8 mouse cellular contexts compared by ENCODE assay signal in the genomic region with DNA sequence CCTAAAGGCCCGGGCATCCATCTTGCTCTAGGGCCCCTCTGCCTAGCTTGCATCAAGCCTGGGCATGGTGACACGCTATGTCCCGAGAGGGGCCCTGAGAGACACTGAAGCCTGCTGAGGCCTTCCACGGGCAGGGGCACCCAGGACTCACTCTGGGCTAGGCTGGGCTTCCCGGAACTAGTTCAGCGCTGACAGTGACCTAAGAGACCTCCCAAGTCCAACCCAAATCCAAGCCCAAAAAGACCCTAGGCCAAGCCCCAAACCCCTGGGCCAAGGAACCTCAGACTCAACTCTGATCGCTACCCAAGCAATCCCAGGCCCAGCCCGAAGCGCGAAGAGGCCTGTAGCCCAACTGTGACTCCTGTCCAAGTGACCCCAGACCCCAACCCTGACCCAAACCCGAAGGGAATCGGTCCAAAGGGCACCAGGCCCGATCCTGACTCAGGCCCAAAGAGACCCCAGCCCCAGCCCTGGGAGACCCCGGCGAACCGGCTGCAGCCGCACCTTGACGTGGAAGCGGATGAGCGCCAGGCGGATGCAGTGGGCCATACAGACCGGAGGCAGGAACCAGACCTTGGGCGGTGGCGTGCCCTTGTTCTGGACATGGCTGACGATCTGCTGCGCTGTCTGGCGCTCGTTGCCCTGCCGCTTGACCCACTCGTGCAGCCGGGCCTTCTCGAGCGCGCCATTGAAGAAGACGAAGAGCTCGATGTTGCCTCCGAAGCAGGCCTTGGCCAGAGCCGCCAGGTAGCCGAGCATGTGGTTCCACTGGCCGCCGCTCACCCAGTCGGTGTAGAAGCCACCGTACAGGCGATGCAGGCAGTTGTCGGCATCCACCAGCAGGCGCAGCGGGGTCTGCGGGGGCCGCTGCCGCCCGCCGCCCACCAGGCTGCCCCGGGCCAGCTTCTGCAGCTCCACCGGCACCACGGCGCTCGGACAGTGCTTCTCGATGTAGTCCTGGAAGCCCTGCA. TPM values are rescaled to one million over a fixed set of nuclear protein-coding genes. Genes with fewer than 3 reads are reported as not detected.
DNase-seq lines count a peak whose midpoint lies in the region; ATAC-seq lines count a peak whose summit lies in the region.

No protein-coding gene starts in this region.

- intact Hi-C loops in left cerebral cortex, postnatal 10 days (cut with DNase I) = no loop called here

- ATAC-seq in megakaryocyte progenitor cell, adult 5-6 weeks (replicated peaks; ENCODE audit: poor library complexity) = peak; percentile 12; the same call in 1 of the 2 replicates
- no peak for ATAC-seq in monocyte, adult 5-6 weeks (replicated peaks; ENCODE audit: insufficient number of reproducible peaks, low FRiP score, low TSS enrichment, poor library complexity, severe bottlenecking)

- DNase-seq in adrenal gland, adult 2 months = peak; percentile 76
- peak; percentile 59 for DNase-seq in embryo, embryonic 10 days (ENCODE audit: low spot score)
- DNase-seq in gastrocnemius, postnatal 10 days = peak; percentile 51
- DNase-seq in induced T-regulatory cell, adult 2 months (ENCODE audit: low read depth) = peak; percentile 75
- peak; percentile 34 to 72 for DNase-seq in left cerebral cortex, postnatal 10 days (ENCODE audit: extremely low spot score in 1 of 2, low spot score in 2 of 2)
- peak; percentile 51 for DNase-seq in right cerebral cortex, postnatal 4 days

RNA-seq across cellular contexts. Expression of a gene that starts 0.7 kb away (rescaled TPM):
- total RNA-seq in adrenal gland, adult 2 months (2021) = 100 to 1,000 TPM; 160 to 173 TPM
- polyA plus RNA-seq in adrenal gland, adult 2 months (2012; rRNA removed) = 76.8 and 86.1 TPM in 2 replicates
- 100 to 1,000 TPM in 1 of 2 experiments, 10 to 100 TPM in 1; 96.4 to 101 TPM for total RNA-seq in gastrocnemius, postnatal 10 days (2021)
- 10 to 100 TPM; 95.2 to 96.8 TPM for total RNA-seq in left cerebral cortex, postnatal 10 days (2021)
- 211 and 215 TPM in 2 replicates for total RNA-seq in megakaryocyte progenitor cell, adult 5-6 weeks (2015)
- 118 and 129 TPM in 2 replicates for total RNA-seq in megakaryocyte progenitor cell, adult 5-6 weeks (2017)
- 69.3 to 102 TPM (median 72.9 TPM) in 3 replicates for total RNA-seq in monocyte, adult 5-6 weeks (2017)
